Mouse (Mus musculus) hematopoietic multipotent progenitor cell, adult 10-12 weeks (in vitro differentiated cells): ENCODE data around the gene Tas1r1. TPM values are rescaled to one million over a fixed set of nuclear protein-coding genes. Genes with fewer than 3 reads are reported as not detected.

Experiments used
- polyA plus RNA-seq: library from polyadenylated mRNA; stranded (reverse); fragments of >175 nt; gene quantifications from 2 replicates; pipeline ENCODE4 v1.2.3, GENCODE M21; 2012; ENCODE audit warnings: low replicate concordance

Gene Tas1r1
- polyA plus RNA-seq: 0.04 and 0.08 TPM in 2 replicates

GRCm38 (mm10) chr4:152038225-152038984 is at the start of gene Tas1r1:
Gene Tas1r1 (minus strand): TSS chr4:152038568.

DNA sequence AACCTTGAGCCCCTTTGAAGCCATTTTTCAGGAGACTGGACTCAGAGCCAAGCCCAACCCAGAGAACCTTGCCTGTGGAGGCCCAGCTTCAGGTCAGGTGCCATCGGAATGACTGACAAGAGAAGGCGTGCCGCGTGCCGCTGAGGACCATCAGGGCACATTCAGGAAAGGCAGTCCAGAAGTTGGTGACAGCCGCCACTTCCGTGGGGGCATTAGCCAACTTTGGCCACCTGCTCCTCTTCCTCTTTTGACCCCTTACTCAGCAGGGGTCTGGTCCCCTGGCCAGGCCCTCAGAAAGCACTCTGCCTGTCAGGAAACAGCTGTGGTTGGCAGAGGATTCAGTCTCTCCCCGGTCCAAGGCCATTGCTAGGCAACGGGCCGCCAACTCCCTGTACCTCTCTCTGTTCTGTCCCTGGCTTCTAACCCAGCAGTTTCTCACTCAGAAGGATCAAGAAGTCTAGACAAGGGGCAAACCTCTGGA is 33.8 kb upstream of the Tas1r1 start, which contains the start of gene Plekhg5:
Plekhg5 (plus strand) TSS at position 378 of the 481 bp plus-strand sequence.

DNA sequence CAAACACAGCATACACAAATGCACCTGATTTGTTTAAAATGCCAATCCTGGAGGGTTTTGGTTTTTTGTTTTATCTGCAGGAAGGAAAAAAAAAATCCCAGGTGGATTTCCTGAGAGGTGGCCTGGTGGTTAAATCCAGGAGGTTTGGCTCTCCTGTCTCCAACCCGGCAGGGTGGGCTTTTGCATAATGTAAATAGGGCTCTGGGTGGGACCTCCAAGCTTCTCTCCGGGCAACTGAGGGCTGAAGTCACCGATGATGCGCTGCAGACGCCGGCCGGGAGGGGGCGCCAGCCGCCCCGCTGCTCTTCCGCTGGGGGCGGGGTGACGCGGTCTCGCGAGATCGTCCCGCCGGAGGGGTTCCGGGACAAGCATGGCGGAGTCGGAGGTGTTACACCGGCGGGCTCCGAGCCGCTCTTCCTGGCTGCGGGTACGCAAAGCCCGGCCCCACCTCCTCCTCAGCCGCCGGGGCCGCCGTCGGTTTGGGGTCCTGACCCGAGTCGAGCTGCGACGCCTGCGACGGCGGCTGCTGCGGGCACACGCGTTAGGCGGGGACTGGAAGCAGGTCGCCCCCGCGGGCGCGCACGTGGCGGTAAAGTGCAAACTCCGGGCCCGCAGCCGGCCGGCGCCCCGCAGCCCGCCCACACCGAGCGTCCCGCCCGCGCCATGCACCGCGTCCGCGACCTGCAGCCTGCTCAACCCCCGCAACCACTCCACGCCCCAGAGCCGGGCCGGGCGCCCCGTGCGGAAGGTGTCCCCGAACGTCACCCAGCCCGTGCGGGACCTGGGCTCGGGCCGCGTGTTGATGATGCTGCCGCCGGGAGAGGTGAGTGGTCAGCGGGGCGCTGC is 840 bp upstream of the Tas1r1 start, which contains the start of gene Nol9:
Nol9 (plus strand) TSS at position 337 of the 846 bp plus-strand sequence.

GRCm38 (mm10) chr4:152027524-152027923 is 10.8 kb downstream of the Tas1r1 start, which contains the start of gene Zbtb48:
Gene Zbtb48 (minus strand): TSS chr4:152027671.

DNA sequence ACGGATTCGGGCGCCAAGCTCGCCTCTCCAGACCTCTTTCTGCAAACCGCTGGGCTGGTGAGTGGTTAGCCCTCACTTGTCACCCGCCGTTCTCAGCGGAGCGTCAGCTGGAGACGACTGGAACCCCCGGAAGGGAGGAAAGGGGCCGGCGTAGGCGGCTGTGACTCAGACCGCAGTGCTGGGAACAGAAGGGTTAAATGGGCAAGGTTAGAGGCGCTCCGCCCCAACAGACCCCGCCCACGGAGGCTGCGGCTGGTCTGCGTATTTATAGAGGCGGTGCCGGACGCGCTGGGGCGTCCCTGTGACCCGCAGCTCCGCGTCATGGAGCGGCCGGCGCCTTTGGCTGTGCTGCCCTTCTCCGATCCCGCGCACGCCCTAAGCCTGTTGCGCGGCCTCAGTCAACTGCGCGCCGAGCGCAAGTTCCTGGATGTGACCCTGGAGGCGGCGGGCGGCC is 29.7 kb downstream of the Tas1r1 start, which contains the start of gene Klhl21:
Klhl21 (plus strand) TSS at position 182 of the 454 bp plus-strand sequence.

DNA sequence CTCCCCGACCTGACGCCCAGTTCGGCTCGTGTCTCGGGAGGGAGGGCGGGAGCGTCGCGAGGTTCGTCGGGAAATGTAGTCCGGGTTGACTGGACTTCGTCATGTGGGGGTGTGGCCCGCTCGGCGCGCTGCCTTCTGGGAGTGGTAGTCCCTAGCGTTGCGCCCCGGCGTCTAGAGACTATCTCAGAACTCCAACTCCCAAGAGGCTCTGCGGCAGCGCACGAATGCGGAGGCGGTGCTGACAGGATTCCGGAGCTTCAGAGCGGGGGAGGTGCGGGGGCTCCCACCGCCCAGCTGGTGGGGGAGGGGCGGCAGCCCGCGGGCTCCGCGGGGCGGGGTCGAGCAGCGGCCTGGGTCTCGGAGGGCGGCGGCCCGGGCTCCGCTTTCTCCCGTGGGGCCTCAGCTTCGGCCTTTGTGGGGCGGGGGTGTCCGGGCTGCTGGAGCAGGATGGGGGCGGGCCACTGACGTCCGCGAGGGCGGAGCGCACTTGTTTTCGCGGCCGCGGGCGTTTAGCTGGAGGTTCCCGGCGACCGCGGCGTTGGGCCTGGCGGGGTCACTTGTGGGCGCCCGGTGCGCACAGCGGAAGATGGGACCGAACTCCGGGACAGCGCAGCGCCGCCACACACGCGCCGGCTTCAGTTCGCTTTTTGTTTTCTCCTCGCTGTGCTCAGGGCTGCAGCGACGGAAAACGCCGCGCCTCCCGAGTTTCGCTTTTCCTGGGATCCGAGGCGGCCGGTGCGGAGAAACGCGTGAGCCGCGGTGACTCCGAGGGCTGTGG is 42.0 kb downstream of the Tas1r1 start, which contains the start of gene Phf13:
Phf13 (minus strand) TSS at position 86 of the 778 bp plus-strand sequence.

GRCm38 (mm10) chr4:151988342-151989109 is 49.8 kb downstream of the Tas1r1 start, which contains the start of gene Thap3:
Gene Thap3 (minus strand): TSS chr4:151988997.

Other genes with a start within 250 kb of the Tas1r1 start
- 6.6 and 8.2 TPM in 2 replicates for gene Camta1, start 176.7 kb downstream of the Tas1r1 start, polyA plus RNA-seq
- 7.2 and 26.3 TPM in 2 replicates for gene Dnajc11, start 104.9 kb downstream of the Tas1r1 start, polyA plus RNA-seq
- 57.0 and 142 TPM in 2 replicates for gene Thap3, start 49.6 kb downstream of the Tas1r1 start, polyA plus RNA-seq
- 6.7 and 13.9 TPM in 2 replicates for gene Phf13, start 42.3 kb downstream of the Tas1r1 start, polyA plus RNA-seq
- gene Klhl21, start 29.8 kb downstream of the Tas1r1 start, polyA plus RNA-seq: 14.9 and 23.9 TPM in 2 replicates
- 12.0 and 12.3 TPM in 2 replicates for gene Zbtb48, start 10.9 kb downstream of the Tas1r1 start, polyA plus RNA-seq
- gene Nol9, start 753 bp upstream of the Tas1r1 start, polyA plus RNA-seq: 22.0 and 70.0 TPM in 2 replicates
- 15.3 and 24.9 TPM in 2 replicates for gene Plekhg5, start 33.9 kb upstream of the Tas1r1 start, polyA plus RNA-seq
- gene Tnfrsf25, start 77.4 kb upstream of the Tas1r1 start, polyA plus RNA-seq: 17.3 and 25.1 TPM in 2 replicates
- 6.3 and 22.6 TPM in 2 replicates for gene Espn, start 113.8 kb upstream of the Tas1r1 start, polyA plus RNA-seq
- gene Hes2, start 120.3 kb upstream of the Tas1r1 start, polyA plus RNA-seq: 0.07 TPM in 1 of 2 replicates, not detected in the other
- gene Acot7, start 139.6 kb upstream of the Tas1r1 start, polyA plus RNA-seq: 12.2 and 15.4 TPM in 2 replicates
- 0.18 and 0.36 TPM in 2 replicates for gene Gpr153, start 235.7 kb upstream of the Tas1r1 start, polyA plus RNA-seq